Mouse (Mus musculus) ES-E14 (cell line): ENCODE measurements at regions not wholly inside any gene's neighbourhood (a gene's known extent, or its start where the extent isn't known, plus 50 kb on each side); places are given as distances from the start of the nearest gene placed in this dataset.

Source experiments
- DNase-seq: peaks from one replicate; pipeline ENCODE4 v3.0.0-alpha.2; 2013; ENCODE audit warnings: low read depth, low spot score
- H3K27ac ChIP-seq: 2 replicates; pipeline ENCODE4 v1.5.1; 2012; ENCODE audit warnings: low read depth, mild to moderate bottlenecking, low read length, moderate library complexity, mixed read lengths; ENCODE audit not compliant: poor library complexity, insufficient read depth, severe bottlenecking
- H3K36me3 ChIP-seq: 2 replicates; pipeline ENCODE4 v1.6.1; 2012; ENCODE audit warnings: mild to moderate bottlenecking, low read length, moderate library complexity, mixed read lengths; ENCODE audit not compliant: control insufficient read depth, poor library complexity, insufficient read depth, severe bottlenecking
- H3K4me1 ChIP-seq, 2 experiments: fragments of 150-350 bp in 1 of 2; sonication (generic) in 1 of 2; 2 replicates each; pipeline ENCODE4 v1.6.1; 2012; ENCODE audit warnings: low read length in 2 of 2, mild to moderate bottlenecking in 1 of 2, mixed read lengths in 1 of 2; ENCODE audit not compliant: control insufficient read depth in 2 of 2, insufficient read depth in 2 of 2, poor library complexity in 1 of 2
- H3K4me3 ChIP-seq, 2 experiments: fragments of 150-350 bp in 1 of 2; sonication (generic) in 1 of 2; 2 replicates each; pipeline ENCODE4 v1.5.1; 2012; ENCODE audit warnings: low read length in 2 of 2, low read depth in 1 of 2, mild to moderate bottlenecking in 1 of 2, mixed read lengths in 1 of 2; ENCODE audit not compliant: insufficient read depth in 1 of 2, poor library complexity in 1 of 2, severe bottlenecking in 1 of 2
- H3K9ac ChIP-seq: 2 replicates; pipeline ENCODE4 v1.6.1; 2012; ENCODE audit warnings: low read depth, mild to moderate bottlenecking, low read length, mixed read lengths; ENCODE audit not compliant: poor library complexity, insufficient read depth, severe bottlenecking
- H3K9me3 ChIP-seq: fragments of 150-350 bp; sonication (generic); 2 replicates; pipeline ENCODE4 v1.6.1; 2012; ENCODE audit warnings: low read depth, mild to moderate bottlenecking, low read length; ENCODE audit not compliant: control insufficient read depth, insufficient read depth
- CHD2 ChIP-seq: IDR thresholded peaks from 2 replicates; pipeline ENCODE4 v1.6.1; 2014; ENCODE audit warnings: mild to moderate bottlenecking, low read depth, low read length, inconsistent platforms
- HCFC1 ChIP-seq: IDR thresholded peaks from 2 replicates; pipeline ENCODE4 v1.6.1; 2012; ENCODE audit warnings: low read length, inconsistent platforms, borderline replicate concordance; ENCODE audit not compliant: insufficient read depth
- MAFK ChIP-seq: IDR thresholded peaks from 2 replicates; pipeline ENCODE4 v1.6.1; 2014; ENCODE audit warnings: mild to moderate bottlenecking, low read depth, low read length, inconsistent platforms; ENCODE audit not compliant: insufficient read depth
- ZC3H11A ChIP-seq: IDR thresholded peaks from 2 replicates; pipeline ENCODE4 v1.6.1; 2012; ENCODE audit warnings: low read depth, mild to moderate bottlenecking, inconsistent platforms, low read length, borderline replicate concordance
- ZNF384 ChIP-seq: IDR thresholded peaks from 2 replicates; pipeline ENCODE4 v1.6.1; 2012; ENCODE audit warnings: low read depth, low read length, inconsistent platforms
- in situ Hi-C, 2 experiments: fragments of 600-800 bp; cut with MboI; formaldehyde crosslinking; loops; one replicate each; pipeline ENCODE4 v1.15.1; 2025; ENCODE audit warnings: low sequenced_read_pairs in 2 of 2, inconsistent platforms in 1 of 2; ENCODE audit not compliant: unreplicated experiment in 2 of 2

DNA sequence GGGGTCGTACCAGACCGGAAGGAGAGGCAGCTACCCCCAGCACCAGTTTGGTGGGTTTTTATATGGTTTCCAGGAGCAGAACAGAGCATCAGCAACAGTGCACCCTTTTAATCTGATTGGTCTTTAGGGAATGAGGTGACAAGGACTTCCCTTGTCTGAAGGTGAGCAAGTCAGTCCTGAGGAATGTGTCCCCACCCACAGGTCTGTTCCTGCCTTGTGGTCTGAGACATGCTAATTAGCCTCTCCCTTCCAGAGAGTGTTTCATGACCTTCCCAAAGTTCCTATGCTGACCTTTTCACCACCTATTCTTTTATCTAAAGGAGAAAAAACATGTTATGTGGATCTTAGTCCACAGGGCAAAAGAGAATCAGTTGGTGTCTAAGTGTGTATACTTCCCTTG, 107.9 kb downstream of the Car2 start:
- Histone ChIP-seq H3K4me1 (no peaks in the 10 kb centered on the region), H3K9me3 (peaks cover 22% of the 10 kb centered on the region), H3K27ac (peak overlapping the region; percentile 99), H3K9ac (no peak overlapping the region), H3K36me3 (peaks cover 8% of the 10 kb centered on the region), H3K4me3 (no peak overlapping the region)
- TF ChIP-seq HCFC1 (no peak), ZNF384 (no peak), CHD2 (no peak), MAFK (no peak), ZC3H11A (no peak)
- in situ Hi-C loops: no loop called here
- DNase-seq: no peak

DNA sequence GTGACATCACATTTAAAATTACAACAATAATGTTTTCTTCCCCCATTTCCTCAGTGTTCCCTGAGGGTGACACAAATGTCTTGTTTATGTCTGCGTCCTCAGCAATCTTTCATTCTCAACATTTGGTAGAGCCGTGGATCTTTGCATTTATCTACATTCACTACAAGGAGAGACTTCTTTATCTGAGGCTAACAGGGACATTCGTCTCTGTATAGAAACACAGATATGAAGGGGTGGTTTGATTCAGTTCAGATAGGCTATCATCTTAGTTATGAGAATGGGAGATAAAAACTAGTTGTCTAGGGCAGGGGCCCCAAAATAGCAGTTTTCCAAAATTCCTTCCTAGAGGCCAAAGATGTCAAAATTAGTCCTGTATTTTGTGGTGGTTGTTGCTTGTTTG, 111.2 kb downstream of the Car2 start:
- H3K27ac ChIP-seq: no peak overlapping the region; the same call in 1 of the 2 replicates
- H3K4me3 ChIP-seq: no peak overlapping the region
- peaks cover 8% of the 10 kb centered on the region for H3K36me3 ChIP-seq
- DNase-seq: no peak
- no peak overlapping the region for H3K9ac ChIP-seq
- H3K9me3 ChIP-seq: peaks cover 21% of the 10 kb centered on the region
- in situ Hi-C loops: no loop called here
- peaks cover 4 to 10% of the 10 kb centered on the region in 2 experiments for H3K4me1 ChIP-seq
- TF ChIP-seq ZNF384: no peak
- TF ChIP-seq ZC3H11A: no peak
- TF ChIP-seq HCFC1: no peak
- no peak for TF ChIP-seq CHD2

DNA sequence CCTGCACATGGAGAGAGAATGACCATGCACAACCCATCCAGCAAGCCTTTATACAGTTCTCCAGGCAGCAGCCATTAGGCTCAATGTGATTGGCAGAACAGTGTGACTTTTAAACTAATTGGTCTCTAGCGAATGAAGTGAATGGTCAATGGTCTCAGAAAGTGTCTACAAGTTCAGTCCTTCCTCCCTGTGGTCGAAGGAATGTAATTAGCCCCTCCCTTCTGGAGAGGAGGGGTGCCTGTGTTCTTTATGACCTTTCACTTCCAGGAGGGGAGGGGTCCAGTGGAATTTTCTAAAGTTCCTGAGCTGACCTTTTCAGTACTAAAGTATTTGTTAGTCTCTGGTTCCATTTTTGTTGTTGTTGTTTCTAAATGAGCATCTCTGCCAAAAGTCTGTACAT, 112.4 kb downstream of the Car2 start:
- peaks cover 8% of the 10 kb centered on the region for H3K36me3 ChIP-seq
- in situ Hi-C loops: no loop called here
- peak overlapping the region; percentile 87; the same call in 1 of the 2 replicates for H3K27ac ChIP-seq
- H3K4me1 ChIP-seq: peaks cover 6 to 12% of the 10 kb centered on the region in 2 experiments
- no peak overlapping the region for H3K9ac ChIP-seq
- DNase-seq: no peak
- TF ChIP-seq ZNF384 (no peak), HCFC1 (no peak), MAFK (no peak), CHD2 (no peak), ZC3H11A (no peak)
- H3K9me3 ChIP-seq: peaks cover 18% of the 10 kb centered on the region
- H3K4me3 ChIP-seq: no peak overlapping the region

DNA sequence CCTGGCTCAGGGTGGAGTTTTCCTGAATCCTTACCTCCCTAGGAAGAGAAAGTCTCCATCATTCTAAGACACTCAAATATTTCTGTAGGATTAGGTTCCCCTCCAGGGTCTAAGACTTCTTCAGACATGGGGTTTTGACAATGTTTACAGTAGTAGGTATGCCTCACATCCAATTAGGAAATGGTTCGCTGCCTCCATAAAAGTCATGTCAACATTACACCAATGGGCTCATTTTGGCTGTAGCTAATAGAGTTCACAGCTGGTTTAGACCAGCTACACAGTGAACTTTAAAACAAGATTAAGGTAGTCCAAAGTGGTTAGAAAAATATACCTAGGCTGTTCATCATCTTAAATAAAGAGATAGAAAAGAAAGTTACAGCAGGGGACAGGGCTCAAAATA, 113.3 kb downstream of the Car2 start:
- Histone ChIP-seq H3K36me3 (peaks cover 3% of the 10 kb centered on the region), H3K4me3 (no peak overlapping the region), H3K9ac (no peak overlapping the region), H3K4me1 (peaks cover 6 to 19% of the 10 kb centered on the region in 2 experiments), H3K9me3 (peaks cover 13% of the 10 kb centered on the region), H3K27ac (peak overlapping the region; percentile 98)
- DNase-seq: no peak
- TF ChIP-seq ZC3H11A (no peak), CHD2 (no peak), HCFC1 (no peak), MAFK (no peak), ZNF384 (no peak)
- in situ Hi-C loops: no loop called here

DNA sequence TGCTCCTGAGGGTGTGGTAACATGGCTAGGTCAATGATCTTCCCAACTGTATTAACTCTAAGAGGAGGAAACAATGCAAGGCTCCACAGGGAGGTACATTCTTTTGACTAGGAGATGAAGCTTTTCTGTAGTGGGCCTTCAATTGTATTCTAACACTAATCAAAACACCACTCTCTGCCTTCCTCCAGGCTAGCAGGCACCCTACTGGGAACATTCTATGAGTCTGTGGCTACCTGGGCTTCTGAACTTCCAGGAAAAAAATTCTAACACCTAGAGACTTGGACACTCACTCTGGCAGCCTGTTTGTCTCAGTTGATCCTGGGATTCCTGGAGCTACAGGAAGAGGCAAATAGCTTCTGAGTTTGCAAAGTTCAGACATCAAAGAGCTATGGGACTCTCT, 113.8 kb downstream of the Car2 start:
- DNase-seq: peak; percentile 89
- Histone ChIP-seq H3K9ac (no peak overlapping the region), H3K27ac (peak overlapping the region; percentile 98; the same call in 1 of the 2 replicates), H3K9me3 (peaks cover 13% of the 10 kb centered on the region; the same call in 1 of the 2 replicates), H3K36me3 (peaks cover 3% of the 10 kb centered on the region), H3K4me3 (no peak overlapping the region), H3K4me1 (peaks cover 6 to 19% of the 10 kb centered on the region in 2 experiments)
- TF ChIP-seq CHD2 (peak; percentile 70), MAFK (no peak), ZNF384 (0 out of 2 replicates have a peak, but pooled peaks have one; percentile 37), HCFC1 (no peak)
- in situ Hi-C loops: no loop called here
